Mouse (Mus musculus) left cerebral cortex, adult 11 months (tissue): ENCODE results near the gene Trim69.
"Not testable (repeated sequence)": the region's sequence is repeated elsewhere in the genome, so short reads cannot be mapped to it uniquely, and the experiment has no call there.

Experiments
- DNase-seq: peaks from one replicate; pipeline ENCODE4 v3.0.0; 2022; ENCODE audit warnings: low spot score

The Trim69 gene

DNA sequence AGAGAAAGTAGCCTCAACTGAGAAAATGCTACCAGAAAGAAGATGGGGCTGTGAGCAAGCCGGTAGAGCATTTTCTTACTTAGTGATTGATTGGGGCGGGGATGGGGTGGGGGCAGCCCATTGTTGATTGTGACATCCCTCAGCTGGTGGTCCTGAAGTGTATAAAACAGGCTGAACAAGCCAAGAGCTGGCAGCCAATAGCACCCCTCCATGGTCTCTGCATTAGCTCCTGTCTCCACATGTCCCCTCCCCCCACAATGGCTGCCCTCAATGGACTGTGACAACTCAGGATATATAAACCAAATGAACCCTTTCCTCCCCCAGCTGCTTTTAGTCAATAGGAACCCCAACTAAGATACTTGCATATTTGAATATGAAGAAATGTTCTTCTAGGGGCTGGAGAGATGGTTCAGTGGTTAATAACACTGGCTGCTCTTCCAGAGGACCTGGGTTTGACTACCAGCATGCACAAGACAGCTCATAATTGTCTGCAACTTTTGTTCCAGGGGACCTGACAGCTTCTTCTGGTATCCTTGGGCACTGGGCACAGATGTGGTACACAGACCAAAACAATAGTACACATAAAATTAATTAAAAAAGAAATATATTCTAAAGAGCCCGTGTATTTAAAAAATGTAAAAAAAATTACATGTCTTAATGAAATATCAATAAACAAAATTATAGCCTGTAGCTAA, 50.2 kb downstream of the Trim69 start:
- DNase-seq: no peak

DNA sequence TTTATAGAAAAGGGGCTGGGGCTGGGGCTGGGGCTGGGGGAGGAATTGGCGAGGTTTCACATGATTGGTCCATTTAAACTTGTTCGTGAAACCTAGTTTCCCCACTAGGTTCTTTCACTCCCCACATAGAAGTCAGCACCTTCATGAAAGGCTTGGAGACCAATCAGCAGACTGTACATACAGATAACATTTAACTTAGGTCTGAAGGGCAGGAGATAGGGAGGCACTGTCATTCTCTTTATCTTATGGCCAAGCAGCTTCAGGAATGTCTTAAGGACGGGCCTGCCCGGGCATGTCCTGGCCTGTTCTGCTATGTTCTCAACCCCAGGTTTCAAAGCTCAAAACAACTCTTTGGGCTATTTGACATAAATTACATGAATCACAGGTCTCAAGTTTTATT, 56.6 kb downstream of the Trim69 start:
- not testable (repeated sequence) for DNase-seq

DNA sequence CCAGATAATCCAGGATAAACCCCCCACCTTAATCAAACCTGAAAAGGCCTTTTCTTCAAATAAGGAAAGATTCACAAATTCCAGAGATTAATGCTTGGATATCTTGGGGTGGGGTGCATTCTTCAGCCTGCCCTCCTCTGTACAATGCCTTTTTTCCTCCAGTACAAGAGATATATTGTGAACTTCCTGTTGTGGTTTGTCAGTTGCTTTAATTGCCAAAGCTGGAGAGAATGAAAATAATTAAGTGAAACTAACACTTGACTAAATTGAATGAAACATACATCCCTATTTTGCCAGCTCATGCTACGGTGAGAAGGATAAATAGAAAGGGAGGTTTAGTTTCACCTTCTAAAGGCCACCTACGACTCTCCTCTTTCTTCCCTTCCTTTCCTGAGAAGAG, 57.7 kb downstream of the Trim69 start:
- DNase-seq: no peak

DNA sequence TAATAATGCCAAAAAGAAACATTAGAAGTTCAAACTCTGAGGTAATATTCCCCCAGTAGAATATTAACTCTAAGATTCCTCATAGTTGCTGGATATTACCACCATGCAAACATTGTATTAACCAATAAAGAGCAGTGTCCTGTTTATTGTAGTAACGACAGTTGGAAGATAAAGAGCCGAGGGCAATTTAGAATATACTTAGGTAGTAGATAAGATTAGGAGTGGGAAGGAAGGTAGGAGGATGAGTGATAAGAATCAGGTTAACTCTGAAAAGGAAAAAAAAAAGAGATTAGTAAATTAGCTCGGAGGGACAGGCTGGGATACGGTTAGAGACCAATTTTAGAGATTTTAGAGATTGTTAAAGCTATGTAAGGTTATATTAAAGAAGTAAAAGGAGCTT, 60.9 kb downstream of the Trim69 start:
- DNase-seq: no peak

DNA sequence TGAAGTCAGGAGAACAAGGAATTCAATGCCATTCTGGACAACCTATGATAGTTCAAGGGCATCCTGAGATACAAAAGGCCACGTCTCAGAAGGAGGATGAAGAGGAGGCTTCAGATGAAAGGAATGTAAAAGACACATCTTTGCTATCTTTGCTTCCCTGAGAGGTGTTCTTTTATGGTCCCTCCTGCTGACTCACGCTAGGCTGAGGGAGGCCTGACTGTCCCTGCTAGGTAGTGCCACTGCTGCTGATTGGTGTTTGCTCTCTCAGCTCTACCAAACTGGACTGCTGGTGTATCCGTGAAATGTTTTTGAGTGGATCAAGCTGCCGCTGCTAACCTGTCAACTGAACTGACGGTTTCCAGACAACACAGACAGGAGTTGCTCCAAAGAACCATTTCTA, 61.3 kb downstream of the Trim69 start:
- DNase-seq: no peak

DNA sequence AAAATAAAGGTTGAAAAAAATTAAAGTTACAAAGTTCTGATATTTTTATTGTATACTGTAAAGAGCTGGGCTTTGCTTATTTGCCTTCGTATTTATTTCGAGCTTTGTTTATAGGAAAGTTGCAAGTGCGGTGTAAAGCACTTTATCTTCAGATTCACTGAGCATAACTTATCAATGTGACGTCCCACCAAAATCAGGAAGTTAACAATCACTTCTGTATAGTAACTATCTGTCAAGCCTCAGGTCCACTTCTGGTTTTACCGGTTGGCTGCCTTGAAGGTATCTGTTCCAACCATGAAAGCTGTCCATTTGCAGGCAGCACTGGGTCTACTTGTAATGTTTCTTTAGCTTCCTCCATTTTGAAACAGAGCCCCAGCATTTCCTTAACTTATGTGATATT, 61.8 kb downstream of the Trim69 start:
- DNase-seq: no peak

DNA sequence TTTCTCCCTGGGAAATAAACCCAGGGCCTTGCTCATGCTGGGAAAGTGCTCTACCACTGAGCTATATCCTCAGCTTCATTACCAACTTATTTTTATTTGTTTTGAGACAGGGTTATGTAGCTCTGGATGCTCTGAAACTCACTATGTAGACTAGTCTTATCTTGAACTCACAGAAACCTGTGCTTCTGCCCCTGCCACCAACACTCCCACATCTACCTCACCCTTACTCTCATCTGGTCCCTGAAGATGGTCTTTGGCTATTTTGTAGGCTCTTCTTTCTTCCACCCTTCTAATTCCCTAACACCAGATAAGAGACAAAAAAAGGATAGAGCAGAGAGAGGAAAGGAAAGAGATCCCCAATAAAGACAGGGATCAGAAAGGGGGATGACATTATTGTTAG, 63.2 kb downstream of the Trim69 start:
- DNase-seq: no peak
